Mouse (Mus musculus) lung, adult 2 months (tissue): Measurements from ENCODE around the gene Mcrip2.

Experiments used
- CTCF ChIP-seq: fragments of 200-500 bp; IDR thresholded peaks from 2 replicates; pipeline ENCODE4 v1.5.1; 2011; ENCODE audit warnings: mild to moderate bottlenecking, low read length, control low read depth; ENCODE audit not compliant: insufficient read depth
- POLR2A ChIP-seq: fragments of 200-500 bp; IDR thresholded peaks from 2 replicates; pipeline ENCODE4 v1.6.1; 2011; ENCODE audit warnings: low read depth, mild to moderate bottlenecking, control low read depth, low read length, borderline replicate concordance; ENCODE audit errors: extremely low read depth

DNA sequence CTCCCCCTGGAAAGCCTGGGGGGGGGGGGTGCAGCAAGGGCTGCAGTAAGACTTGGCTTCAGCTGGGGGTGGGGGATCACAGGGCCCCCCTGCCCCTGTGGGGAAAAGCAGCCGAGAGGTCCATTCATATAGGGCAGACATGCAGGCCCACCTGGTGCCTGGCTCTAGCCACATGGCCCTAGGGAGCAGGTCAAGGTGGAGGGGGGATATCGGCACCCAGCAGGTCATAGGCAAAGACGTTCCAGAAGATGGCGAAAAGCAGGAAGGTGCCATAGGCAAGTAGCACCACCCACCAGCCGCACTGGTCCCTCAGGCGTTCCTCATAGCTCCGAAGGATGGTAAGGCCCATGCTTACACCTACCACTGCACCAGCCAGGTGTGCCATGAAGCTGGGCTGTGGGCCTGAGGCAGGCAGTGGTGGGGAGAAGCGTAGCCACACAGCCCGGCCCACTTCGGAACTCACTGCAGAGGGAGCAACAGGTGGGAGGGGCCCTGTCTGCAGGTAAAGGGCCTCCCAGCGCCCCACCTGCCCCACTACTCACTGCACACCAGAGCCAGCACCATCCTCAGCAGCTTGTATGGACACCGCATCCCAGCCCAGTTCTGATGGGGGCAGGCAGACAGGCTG lies 33.9 kb downstream of the Mcrip2 start:
- no peak for TF ChIP-seq CTCF
- TF ChIP-seq POLR2A: no peak
